Mouse (Mus musculus) MEL (cell line): ENCODE measurements around the gene Figla. TPM values are rescaled to one million over a fixed set of nuclear protein-coding genes. Genes with fewer than 3 reads are reported as not detected.

Experiments
- DNase-seq: peaks from one replicate; pipeline ENCODE4 v3.0.0; 2011; ENCODE audit warnings: low read depth, low spot score
- H3K27ac ChIP-seq: 2 replicates; pipeline ENCODE4 v1.5.1; 2012; ENCODE audit warnings: low read depth, mild to moderate bottlenecking, control low read depth, low read length, moderate library complexity; ENCODE audit not compliant: control insufficient read depth
- H3K27me3 ChIP-seq, 2 experiments: fragments of 150-350 bp in 1 of 2; sonication (generic) in 1 of 2; 2 replicates each; pipeline ENCODE4 v1.6.1; 2012; ENCODE audit warnings: low read length in 2 of 2, mild to moderate bottlenecking in 2 of 2, improper control_type of control experiment in 1 of 2, moderate library complexity in 1 of 2; ENCODE audit not compliant: insufficient read depth in 2 of 2, control insufficient read depth in 1 of 2
- H3K36me3 ChIP-seq, 2 experiments: 2 replicates each; pipeline ENCODE4 v1.6.1; 2012 to 2014; ENCODE audit warnings: low read length in 2 of 2, improper control_type of control experiment in 1 of 2, inconsistent platforms in 1 of 2, mild to moderate bottlenecking in 1 of 2; ENCODE audit not compliant: insufficient read depth in 2 of 2, control insufficient read depth in 1 of 2
- H3K4me1 ChIP-seq, 2 experiments: fragments of 150-350 bp in 1 of 2; sonication (generic) in 1 of 2; 2 replicates each; pipeline ENCODE4 v1.6.1; 2012; ENCODE audit warnings: low read length in 2 of 2, improper control_type of control experiment in 1 of 2, mild to moderate bottlenecking in 1 of 2; ENCODE audit not compliant: insufficient read depth in 2 of 2, control insufficient read depth in 1 of 2
- H3K4me3 ChIP-seq, 2 experiments: fragments of 150-350 bp in 1 of 2; sonication (generic) in 1 of 2; 2 replicates each; pipeline ENCODE4 v1.5.1; 2012; ENCODE audit warnings: low read depth in 2 of 2, low read length in 2 of 2, mild to moderate bottlenecking in 2 of 2, moderate library complexity in 2 of 2, control low read depth in 1 of 2, improper control_type of control experiment in 1 of 2; ENCODE audit not compliant: control insufficient read depth in 1 of 2, insufficient read depth in 1 of 2
- H3K79me2 ChIP-seq: 2 replicates; pipeline ENCODE4 v1.6.1; 2012; ENCODE audit warnings: mild to moderate bottlenecking, low read length, moderate library complexity; ENCODE audit not compliant: control insufficient read depth, poor library complexity, insufficient read depth
- H3K9ac ChIP-seq: 2 replicates; pipeline ENCODE4 v1.6.1; 2012; ENCODE audit warnings: low read depth, mild to moderate bottlenecking, control low read depth, low read length, moderate library complexity; ENCODE audit not compliant: control insufficient read depth, poor library complexity, severe bottlenecking
- H3K9me3 ChIP-seq: fragments of 150-350 bp; sonication (generic); replicated peaks from 2 replicates; pipeline ENCODE4 v1.6.1; 2012; ENCODE audit warnings: mild to moderate bottlenecking, low read length, improper control_type of control experiment, moderate library complexity; ENCODE audit not compliant: insufficient read depth
- BHLHE40 ChIP-seq: IDR thresholded peaks from 2 replicates; pipeline ENCODE4 v1.6.1; 2012; ENCODE audit warnings: low read depth, mild to moderate bottlenecking, inconsistent platforms, low read length, improper control_type of control experiment, borderline replicate concordance
- CHD2 ChIP-seq: IDR thresholded peaks from 2 replicates; pipeline ENCODE4 v1.6.1; 2011; ENCODE audit warnings: low read length, improper control_type of control experiment
- E2F4 ChIP-seq: IDR thresholded peaks from 2 replicates; pipeline ENCODE4 v1.6.1; 2011; ENCODE audit warnings: low read depth, low read length, improper control_type of control experiment, borderline replicate concordance
- GABPA ChIP-seq: IDR thresholded peaks from 2 replicates; pipeline ENCODE4 v1.6.1; 2012; ENCODE audit warnings: low read depth, mild to moderate bottlenecking, inconsistent platforms, low read length, improper control_type of control experiment, moderate library complexity
- JUND ChIP-seq: IDR thresholded peaks from 2 replicates; pipeline ENCODE4 v1.6.1; 2011; ENCODE audit warnings: low read depth, mild to moderate bottlenecking, improper control_type of control experiment, low read length
- MAX ChIP-seq: IDR thresholded peaks from 2 replicates; pipeline ENCODE4 v1.6.1; 2011; ENCODE audit warnings: low read length, improper control_type of control experiment
- MXI1 ChIP-seq: IDR thresholded peaks from 2 replicates; pipeline ENCODE4 v1.6.1; 2011; ENCODE audit warnings: mild to moderate bottlenecking, low read depth, low read length, improper control_type of control experiment
- NELFE ChIP-seq: IDR thresholded peaks from 2 replicates; pipeline ENCODE4 v1.6.1; 2011; ENCODE audit warnings: low read depth, low read length, improper control_type of control experiment
- NRF1 ChIP-seq: IDR thresholded peaks from 2 replicates; pipeline ENCODE4 v1.6.1; 2014; ENCODE audit warnings: low read depth, mild to moderate bottlenecking, inconsistent platforms, low read length, improper control_type of control experiment, moderate library complexity; ENCODE audit not compliant: poor library complexity, insufficient read depth, severe bottlenecking
- POLR2AphosphoS5 ChIP-seq: IDR thresholded peaks from 2 replicates; pipeline ENCODE4 v1.6.1; 2012; ENCODE audit warnings: low read depth, borderline replicate concordance, mild to moderate bottlenecking, inconsistent platforms, low read length, moderate library complexity, mixed read lengths
- RCOR1 ChIP-seq: IDR thresholded peaks from 2 replicates; pipeline ENCODE4 v1.6.1; 2012; ENCODE audit warnings: low read depth, mild to moderate bottlenecking, inconsistent platforms, low read length, improper control_type of control experiment
- SIN3A ChIP-seq: IDR thresholded peaks from 2 replicates; pipeline ENCODE4 v1.6.1; 2012; ENCODE audit warnings: low read length, improper control_type of control experiment, inconsistent platforms
- TCF12 ChIP-seq: IDR thresholded peaks from 2 replicates; pipeline ENCODE4 v1.6.1; 2014; ENCODE audit warnings: low read depth, mild to moderate bottlenecking, inconsistent platforms, low read length, improper control_type of control experiment, moderate library complexity
- USF1 ChIP-seq: IDR thresholded peaks from 2 replicates; pipeline ENCODE4 v1.6.1; 2014; ENCODE audit warnings: low read depth, mild to moderate bottlenecking, inconsistent platforms, low read length, improper control_type of control experiment, moderate library complexity
- USF2 ChIP-seq, 2 experiments: IDR thresholded peaks; 2 replicates each; pipeline ENCODE4 v1.6.1; 2011 to 2012; ENCODE audit warnings: improper control_type of control experiment in 2 of 2, low read length in 2 of 2, borderline replicate concordance in 1 of 2, inconsistent platforms in 1 of 2, low read depth in 1 of 2, mild to moderate bottlenecking in 1 of 2; ENCODE audit not compliant: insufficient read depth in 1 of 2
- polyA plus RNA-seq, 2 experiments: library from polyadenylated mRNA; stranded (reverse) in 1 of 2; unstranded in 1 of 2; fragments of >175 nt in 1 of 2; fragments of >200 nt in 1 of 2; gene quantifications; 2 replicates each; pipeline versions ENCODE4 v1.2.1 to v1.2.4; 2012; ENCODE audit warnings: low replicate concordance in 2 of 2, low read depth in 1 of 2; ENCODE audit not compliant: insufficient read length in 2 of 2, insufficient read depth in 1 of 2, missing spikeins in 1 of 2
- total RNA-seq: library from RNA; depleted of rRNA; stranded (reverse); fragments of 300-350 nt; gene quantifications from 2 replicates; pipeline ENCODE4 v1.2.3, GENCODE M21; 2012

Figla gene
- total and polyA plus RNA-seq, 3 experiments: not detected

GRCm38 (mm10) chr6:86016793-86017350, 901 bp downstream of the Figla start:
- Histone ChIP-seq H3K79me2 (no peaks in the 10 kb centered on the region), H3K4me3 (no peak overlapping the region), H3K9me3 (no peaks in the 10 kb centered on the region), H3K4me1 (no peaks in the 10 kb centered on the region), H3K27ac (no peak overlapping the region), H3K9ac (no peak overlapping the region), H3K27me3 (peaks cover 0 to 6% of the 10 kb centered on the region in 2 experiments; a peak in 3 of 4 replicates)
- DNase-seq: no peak
- no peak for TF ChIP-seq USF1
- no peak for TF ChIP-seq E2F4
- no peak for TF ChIP-seq POLR2AphosphoS5
- TF ChIP-seq SIN3A: no peak
- no peak for TF ChIP-seq RCOR1
- TF ChIP-seq, all 39 proteins: peak for 0
- no peaks in the 10 kb centered on the region for H3K36me3 ChIP-seq

DNA sequence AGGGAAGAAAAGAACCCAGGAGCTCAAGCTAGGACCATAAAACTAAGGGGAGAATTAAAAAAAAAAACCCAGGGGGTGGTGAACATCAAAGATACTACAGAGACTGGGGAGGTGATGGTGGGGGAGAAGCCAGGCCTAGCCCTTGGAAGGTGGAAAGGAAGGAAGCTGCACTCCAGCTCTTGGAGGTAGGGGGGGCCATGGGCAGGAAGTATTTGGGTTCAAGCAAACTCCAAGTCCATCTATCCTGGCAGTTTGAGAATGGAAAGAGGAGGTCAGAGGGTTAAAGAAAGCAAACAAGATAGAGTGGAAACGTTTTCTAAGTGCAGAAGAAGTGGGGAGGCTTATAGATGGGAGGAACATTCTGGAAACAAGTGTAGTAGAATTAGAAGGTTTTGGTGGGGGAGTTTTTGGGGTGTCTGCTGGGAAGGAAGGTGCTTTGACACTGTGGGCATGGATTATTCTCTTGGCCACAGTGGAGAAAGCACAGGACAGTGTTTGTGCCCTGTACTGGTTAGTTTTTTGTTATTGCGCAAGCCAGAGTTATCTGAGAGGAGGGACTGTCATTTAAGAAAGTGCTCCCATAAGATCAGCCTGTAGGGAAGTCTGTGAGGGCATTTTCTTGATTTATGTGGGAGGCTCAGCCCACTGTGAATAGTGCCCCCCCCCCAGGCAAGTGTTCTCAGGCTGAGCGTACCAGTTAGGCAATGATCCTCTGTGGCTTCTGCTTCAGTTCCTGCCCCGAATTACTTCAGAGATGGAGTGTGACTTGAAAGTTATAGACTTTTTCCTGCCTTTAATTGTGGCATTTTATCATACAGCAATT, 3.7 kb downstream of the Figla start:
- DNase-seq: no peak
- H3K27ac ChIP-seq: no peak overlapping the region
- TF ChIP-seq JUND (no peak), NELFE (no peak), NRF1 (no peak), BHLHE40 (no peak)
- H3K4me1 ChIP-seq: no peaks in the 10 kb centered on the region
- H3K9me3 ChIP-seq: no peaks in the 10 kb centered on the region
- peaks cover 1 to 6% of the 10 kb centered on the region in 2 experiments for H3K27me3 ChIP-seq
- no peak overlapping the region for H3K9ac ChIP-seq
- no peaks in the 10 kb centered on the region for H3K36me3 ChIP-seq
- no peak overlapping the region for H3K4me3 ChIP-seq
- no peaks in the 10 kb centered on the region for H3K79me2 ChIP-seq

DNA sequence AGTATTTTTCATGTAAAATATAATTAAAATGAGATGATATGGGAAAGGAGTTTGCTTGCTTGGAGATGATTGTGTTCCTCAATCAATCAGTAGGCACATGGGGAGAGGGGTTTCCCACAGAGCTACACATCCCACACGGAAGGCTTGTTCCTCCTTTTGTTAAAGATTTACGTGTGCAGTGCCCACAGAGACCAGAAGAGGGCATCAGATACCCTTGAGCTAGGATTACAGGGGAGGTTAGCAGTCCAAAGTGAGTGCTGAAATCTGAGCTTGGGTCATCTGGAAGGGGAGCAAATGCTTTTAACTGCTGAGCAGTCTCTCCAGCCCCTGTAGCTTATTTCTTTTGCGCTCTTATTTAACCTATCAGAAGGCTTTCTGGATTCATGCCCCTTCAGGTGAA, 5.0 kb downstream of the Figla start:
- no peak for DNase-seq
- H3K4me3 ChIP-seq: no peak overlapping the region
- H3K79me2 ChIP-seq: no peaks in the 10 kb centered on the region
- no peaks in the 10 kb centered on the region for H3K9me3 ChIP-seq
- TF ChIP-seq MXI1 (no peak), MAX (no peak), CHD2 (no peak), GABPA (no peak), NELFE (no peak), TCF12 (no peak), USF2 (IDR thresholded peaks at IDR 0.05; ENCODE audit: borderline replicate concordance in 1 of 2, insufficient read depth in 1 of 2, low read depth in 1 of 2, low read length in 2 of 2) (no peak), SIN3A (no peak)
- no peaks in the 10 kb centered on the region for H3K4me1 ChIP-seq
- no peak overlapping the region for H3K9ac ChIP-seq
- H3K36me3 ChIP-seq: no peaks in the 10 kb centered on the region
- peaks cover 3 to 6% of the 10 kb centered on the region in 2 experiments for H3K27me3 ChIP-seq
- H3K27ac ChIP-seq: no peak overlapping the region
